Mouse (Mus musculus): ENCODE measurements at regions not wholly inside any gene's neighbourhood (a gene's known extent, or its start where the extent isn't known, plus 50 kb on each side); places are given as distances from the start of the nearest gene placed in this dataset.

- Histone ChIP-seq H3K27me3 (ENCODE audit: control insufficient read depth in 1 of 2, insufficient read depth in 2 of 2, low read length in 2 of 2) (no peaks in the 10 kb centered on the region), H3K36me3 (ENCODE audit: control insufficient read depth in 1 of 2, insufficient read depth in 2 of 2, low read length in 2 of 2) (no peaks in the 10 kb centered on the region), H3K79me2 (ENCODE audit: control insufficient read depth, insufficient read depth, low read length, poor library complexity) (no peaks in the 10 kb centered on the region), H3K27ac (ENCODE audit: control insufficient read depth, low read depth, low read length) (no peak overlapping the region), H3K9ac (ENCODE audit: control insufficient read depth, low read depth, low read length, poor library complexity, severe bottlenecking) (no peak overlapping the region), H3K4me1 (ENCODE audit: control insufficient read depth in 1 of 2, insufficient read depth in 2 of 2, low read length in 2 of 2) (no peaks in the 10 kb centered on the region), H3K4me3 (ENCODE audit: control insufficient read depth in 1 of 2, insufficient read depth in 1 of 2, low read depth in 2 of 2, low read length in 2 of 2) (no peak overlapping the region), H3K9me3 (replicated peaks; ENCODE audit: insufficient read depth, low read length) (no peaks in the 10 kb centered on the region)
- no peak for DNase-seq (ENCODE audit: low read depth, low spot score)
- TF ChIP-seq NELFE (IDR thresholded peaks at IDR 0.05; ENCODE audit: low read depth, low read length) (no peak), ZC3H11A (IDR thresholded peaks at IDR 0.05; ENCODE audit: low read depth, low read length) (no peak), RCOR1 (IDR thresholded peaks at IDR 0.05; ENCODE audit: low read depth, low read length) (no peak), ZNF384 (IDR thresholded peaks at IDR 0.05; ENCODE audit: low read depth, low read length) (no peak), EP300 (IDR thresholded peaks at IDR 0.05; ENCODE audit: low read depth in 1 of 2, low read length in 2 of 2) (no peak)
These were observed 177.6 kb downstream of the Dhx35 start for GRCm38 (mm10) chr2:158972178-158972577.

DNA sequence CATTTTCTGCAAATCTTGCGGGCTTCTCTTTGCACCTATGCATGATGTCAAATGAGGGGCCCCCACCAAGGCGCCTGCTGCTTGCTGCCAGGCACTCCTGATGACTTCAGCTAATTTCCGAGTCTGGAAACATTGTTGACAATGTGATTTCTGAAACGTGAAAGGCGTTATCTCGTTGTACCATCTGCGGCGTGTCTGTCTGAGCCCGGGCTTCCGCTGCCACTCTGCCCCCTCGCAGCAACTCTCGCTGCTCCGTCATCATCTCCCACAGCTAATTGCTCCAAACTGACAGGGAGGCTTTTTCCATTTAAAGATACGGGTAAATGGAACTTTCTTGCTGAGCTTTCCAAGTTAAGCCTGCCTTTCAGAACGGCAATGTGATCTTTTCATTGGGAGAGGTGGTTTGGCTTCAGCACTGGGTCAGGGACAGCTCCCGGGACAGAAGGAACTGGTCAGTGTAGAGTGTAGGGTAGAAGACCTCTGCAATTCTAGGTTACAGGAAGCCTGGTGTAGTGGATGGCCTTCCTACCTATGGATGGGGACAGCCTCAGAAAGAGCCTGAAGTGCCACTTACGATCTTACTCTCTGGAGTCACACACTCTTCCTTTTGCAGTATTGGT is 191.0 kb downstream of the Dhx35 start:
- Histone ChIP-seq H3K36me3 (ENCODE audit: control insufficient read depth in 1 of 2, insufficient read depth in 2 of 2, low read length in 2 of 2) (no peaks in the 10 kb centered on the region), H3K9me3 (replicated peaks; ENCODE audit: insufficient read depth, low read length) (no peaks in the 10 kb centered on the region), H3K4me3 (ENCODE audit: control insufficient read depth in 1 of 2, insufficient read depth in 1 of 2, low read depth in 2 of 2, low read length in 2 of 2) (no peak overlapping the region), H3K79me2 (ENCODE audit: control insufficient read depth, insufficient read depth, low read length, poor library complexity) (no peaks in the 10 kb centered on the region), H3K4me1 (ENCODE audit: control insufficient read depth in 1 of 2, insufficient read depth in 2 of 2, low read length in 2 of 2) (no peaks in the 10 kb centered on the region), H3K27ac (ENCODE audit: control insufficient read depth, low read depth, low read length) (no peak overlapping the region), H3K9ac (ENCODE audit: control insufficient read depth, low read depth, low read length, poor library complexity, severe bottlenecking) (no peak overlapping the region), H3K27me3 (ENCODE audit: control insufficient read depth in 1 of 2, insufficient read depth in 2 of 2, low read length in 2 of 2) (no peaks in the 10 kb centered on the region)
- TF ChIP-seq EP300 (IDR thresholded peaks at IDR 0.05; ENCODE audit: low read depth in 1 of 2, low read length in 2 of 2) (no peak), GATA1 (IDR thresholded peaks at IDR 0.05; ENCODE audit: low read depth, low read length) (no peak), ELF1 (IDR thresholded peaks at IDR 0.05; ENCODE audit: low read depth, low read length) (no peak)
- DNase-seq (ENCODE audit: low read depth, low spot score): no peak

GRCm38 (mm10) chr2:159002481-159003186 is 208.0 kb downstream of the Dhx35 start:
- Histone ChIP-seq H3K79me2 (ENCODE audit: control insufficient read depth, insufficient read depth, low read length, poor library complexity) (no peaks in the 10 kb centered on the region), H3K9ac (ENCODE audit: control insufficient read depth, low read depth, low read length, poor library complexity, severe bottlenecking) (no peak overlapping the region), H3K27me3 (ENCODE audit: control insufficient read depth in 1 of 2, insufficient read depth in 2 of 2, low read length in 2 of 2) (no peaks in the 10 kb centered on the region), H3K9me3 (replicated peaks; ENCODE audit: insufficient read depth, low read length) (no peaks in the 10 kb centered on the region), H3K4me1 (ENCODE audit: control insufficient read depth in 1 of 2, insufficient read depth in 2 of 2, low read length in 2 of 2) (no peaks in the 10 kb centered on the region), H3K36me3 (ENCODE audit: control insufficient read depth in 1 of 2, insufficient read depth in 2 of 2, low read length in 2 of 2) (no peaks in the 10 kb centered on the region), H3K27ac (ENCODE audit: control insufficient read depth, low read depth, low read length) (no peak overlapping the region), H3K4me3 (ENCODE audit: control insufficient read depth in 1 of 2, insufficient read depth in 1 of 2, low read depth in 2 of 2, low read length in 2 of 2) (no peak overlapping the region)
- no peak for DNase-seq (ENCODE audit: low read depth, low spot score)
- no peak for TF ChIP-seq RAD21 (IDR thresholded peaks at IDR 0.05; ENCODE audit: low read depth, low read length)
- no peak for TF ChIP-seq TBP (IDR thresholded peaks at IDR 0.05; ENCODE audit: low read depth, low read length)
- no peak for TF ChIP-seq NELFE (IDR thresholded peaks at IDR 0.05; ENCODE audit: low read depth, low read length)
- TF ChIP-seq USF1 (IDR thresholded peaks at IDR 0.05; ENCODE audit: low read depth, low read length): no peak
- TF ChIP-seq GABPA (IDR thresholded peaks at IDR 0.05; ENCODE audit: low read depth, low read length): no peak
- no peak for TF ChIP-seq ZKSCAN1 (IDR thresholded peaks at IDR 0.05; ENCODE audit: low read depth, low read length)
